Mouse (Mus musculus): Measurements from ENCODE around the gene Fbxo45.
A peak's percentile ranks its signal among the peaks of the same experiment; 100 is the strongest.

Fbxo45 gene

GRCm38 (mm10) chr16:32201004-32201325 lies 46.0 kb downstream of the Fbxo45 start:
- no peak for DNase-seq

DNA sequence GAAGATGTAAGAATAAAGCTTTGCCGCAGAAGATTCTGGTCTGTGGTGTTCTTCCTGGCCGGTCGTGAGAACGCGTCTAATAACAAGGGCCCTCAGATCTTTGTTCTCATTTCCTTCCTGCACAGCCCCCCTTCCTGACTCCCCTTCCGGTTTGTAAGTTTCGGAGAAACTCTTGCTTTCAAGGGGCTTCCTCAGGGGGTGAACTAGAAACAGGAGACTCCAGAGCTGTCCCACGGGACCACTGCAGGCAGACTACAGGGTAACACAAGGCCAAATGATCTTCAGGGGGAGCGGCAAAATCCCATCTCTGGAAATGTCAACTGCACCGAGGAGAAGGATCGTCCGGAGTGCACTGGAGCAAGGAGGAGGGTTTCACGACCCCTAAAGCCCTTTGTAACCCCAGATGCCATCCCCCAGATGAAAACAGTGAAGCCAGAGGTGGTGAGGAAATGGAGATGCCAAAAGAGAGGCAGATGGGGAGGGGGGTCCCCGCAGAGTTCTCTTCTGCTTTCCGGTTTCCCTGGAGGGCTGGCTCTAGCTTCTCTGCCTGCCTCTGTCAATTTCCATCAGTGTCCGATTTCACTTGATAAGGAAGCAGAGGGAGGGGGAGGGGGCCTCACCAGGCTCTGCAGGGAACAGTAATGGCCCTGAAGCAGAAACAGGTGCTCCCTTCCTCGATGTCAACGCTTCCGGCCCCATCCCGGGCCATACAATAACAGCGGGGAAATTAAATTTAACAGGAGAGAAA lies 46.5 kb downstream of the Fbxo45 start:
- DNase-seq: no peak

- no peak for DNase-seq
Observed at GRCm38 (mm10) chr16:32190011-32190441, 56.9 kb downstream of the Fbxo45 start.

- DNase-seq: peak; percentile 24
Observed at GRCm38 (mm10) chr16:32189109-32189508, 57.8 kb downstream of the Fbxo45 start.

GRCm38 (mm10) chr16:32186056-32186455 lies 60.9 kb downstream of the Fbxo45 start:
- no peak for DNase-seq
